Mouse (Mus musculus) cerebellum, adult 9-11 months (tissue): ENCODE measurements around the gene Clptm1l.

Source experiments
- DNase-seq: peaks from one replicate; pipeline ENCODE4 v3.0.0; 2022

Gene Clptm1l

DNA sequence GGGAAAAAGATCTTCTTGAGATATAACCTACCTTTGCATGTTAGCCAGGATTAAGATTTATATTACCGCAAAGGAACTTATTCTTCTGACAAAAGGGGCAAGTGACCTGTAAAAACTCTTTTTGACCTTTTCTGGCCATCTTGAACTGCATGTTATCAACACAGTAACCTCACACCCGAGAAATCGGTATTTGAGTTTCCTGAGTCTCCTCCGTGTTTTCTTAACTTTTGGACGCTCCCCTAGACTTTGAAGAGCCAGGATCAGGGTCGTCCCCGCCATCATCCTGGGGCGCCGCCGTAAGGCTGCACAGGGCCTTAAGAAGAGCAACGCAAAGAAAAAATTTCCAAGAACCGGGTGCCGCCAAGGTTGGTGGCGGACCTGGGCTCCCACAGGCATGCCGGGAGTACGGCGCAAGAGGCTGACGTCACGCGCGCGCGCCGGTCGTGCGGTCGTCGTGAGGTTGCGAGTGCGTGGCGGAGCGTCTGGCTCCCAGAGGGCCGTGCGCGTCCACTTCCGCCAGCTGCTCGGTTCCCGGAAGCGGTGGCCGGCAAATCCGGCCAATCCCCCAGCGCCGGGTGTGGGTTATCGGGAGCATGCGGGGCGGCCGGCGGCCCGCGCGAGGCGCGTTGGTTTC lies at the start of gene Clptm1l:
Clptm1l (plus strand) TSS at position 485 of the 634 bp plus-strand sequence.
- peak; percentile 98 for DNase-seq

DNA sequence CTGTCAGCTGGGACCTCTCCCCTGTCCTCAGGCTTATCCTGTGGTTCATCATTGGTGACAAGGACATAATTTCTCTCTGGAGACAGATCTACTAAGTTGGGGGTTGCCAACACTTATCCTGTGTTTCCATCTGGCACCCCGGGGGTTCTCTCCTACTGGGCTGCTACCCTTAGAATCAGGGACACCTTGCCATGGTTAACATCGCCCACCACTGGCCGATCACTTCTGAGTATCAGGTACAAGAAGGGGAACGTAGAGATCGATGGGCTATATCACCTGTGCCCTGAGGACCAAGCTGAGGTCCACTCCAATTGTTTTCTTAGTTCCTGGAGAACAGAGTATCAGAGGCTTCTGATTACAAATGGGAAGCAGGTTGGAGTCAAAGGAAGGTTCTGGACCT lies 39.6 kb upstream of the Clptm1l start:
- DNase-seq = no peak

DNA sequence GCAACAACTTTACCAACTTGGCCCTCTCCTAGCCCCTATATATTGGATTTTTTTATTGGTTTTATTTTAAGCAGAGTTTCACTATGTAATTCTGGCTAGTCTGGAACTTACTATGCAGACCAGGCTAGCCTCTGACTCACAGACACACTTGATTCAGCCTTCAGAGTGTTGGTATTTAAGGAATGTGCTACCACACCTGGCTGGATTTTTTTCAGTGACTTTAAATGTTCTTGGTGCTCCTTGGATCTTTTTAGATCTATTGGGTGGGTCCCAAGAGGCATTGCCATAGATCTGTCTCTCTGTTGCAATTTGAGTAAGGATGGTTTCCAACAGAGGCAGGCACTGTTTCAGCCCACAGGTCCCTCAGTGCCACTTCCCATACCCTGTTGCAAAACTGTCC lies 28.8 kb upstream of the Clptm1l start:
- no peak for DNase-seq

DNA sequence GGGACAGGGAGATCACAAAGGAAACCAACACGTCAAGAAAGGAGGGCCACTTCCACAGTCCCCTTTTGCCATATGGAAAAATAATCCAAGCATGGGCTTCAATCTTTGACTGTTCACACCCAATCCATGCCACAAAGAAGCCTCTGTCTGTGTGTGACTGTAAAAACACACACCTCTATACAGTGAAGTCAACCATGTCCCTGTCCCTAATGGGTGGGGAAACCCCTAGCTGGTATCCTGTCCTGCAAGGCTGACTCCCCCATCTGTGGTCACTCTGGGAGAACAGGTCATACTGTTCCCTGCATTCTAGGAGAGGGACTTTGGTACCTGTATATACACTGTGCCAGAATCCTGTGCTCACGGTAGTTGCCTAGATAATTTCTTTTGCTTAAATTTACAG lies 26.5 kb upstream of the Clptm1l start:
- no peak for DNase-seq

DNA sequence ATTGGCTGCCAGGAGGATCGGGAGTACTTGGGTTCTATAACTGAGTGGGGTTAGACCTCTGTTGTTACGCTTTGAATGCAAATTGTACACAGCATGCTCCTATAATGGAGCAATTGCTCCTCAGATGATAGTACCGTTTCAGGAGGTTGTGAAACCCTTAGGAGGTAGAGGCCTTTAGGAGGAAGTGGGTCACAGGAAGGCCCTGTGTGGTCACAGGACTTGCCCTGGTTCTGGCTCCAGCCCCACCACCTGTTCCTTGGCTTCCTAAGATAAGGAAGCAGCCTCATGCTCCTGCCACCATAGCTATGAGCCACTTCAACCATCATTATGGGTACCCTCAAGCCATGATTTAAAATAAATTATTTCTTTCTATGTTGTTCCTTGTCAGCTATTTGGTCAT lies 12.3 kb upstream of the Clptm1l start:
- no peak for DNase-seq

DNA sequence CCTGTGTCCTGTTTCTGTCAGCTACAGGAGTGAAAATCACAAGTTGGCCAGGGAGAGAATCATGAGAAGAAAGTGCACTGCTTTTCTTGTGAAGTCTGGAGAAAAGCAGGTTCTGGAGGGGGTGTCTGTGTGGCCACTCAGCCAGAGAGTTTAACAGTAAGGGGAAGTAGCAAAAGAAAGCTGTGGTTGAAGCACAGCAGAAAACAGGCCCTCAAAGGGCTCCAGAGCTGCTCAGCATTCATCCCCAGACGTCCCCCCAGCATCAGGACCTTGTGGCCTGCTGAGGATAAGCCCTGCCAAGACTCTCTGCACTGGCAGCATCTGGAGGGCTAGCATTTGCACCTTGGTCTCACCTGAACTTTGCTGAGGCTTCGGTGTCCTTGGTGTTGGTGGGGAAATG lies 11.3 kb upstream of the Clptm1l start:
- no peak for DNase-seq

DNA sequence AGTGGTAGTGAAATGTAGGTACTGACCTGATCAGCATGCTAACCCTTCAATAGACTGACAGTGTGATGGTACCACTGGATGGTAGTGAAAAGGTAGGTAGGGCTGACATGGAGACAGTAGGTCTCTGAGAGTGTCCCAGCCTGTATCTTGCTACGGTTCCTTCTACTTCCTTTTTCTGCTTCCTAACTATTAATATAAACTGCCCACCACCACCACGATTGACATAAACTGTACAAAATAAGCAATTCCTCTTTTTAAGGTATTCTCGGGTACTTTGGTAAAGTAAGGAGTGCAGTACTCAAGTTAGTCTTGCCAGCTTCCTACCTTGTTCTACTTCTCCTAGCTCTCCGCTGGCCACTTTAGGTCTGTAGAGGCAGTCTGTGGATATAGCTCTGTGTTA lies 7.5 kb upstream of the Clptm1l start:
- no peak for DNase-seq

DNA sequence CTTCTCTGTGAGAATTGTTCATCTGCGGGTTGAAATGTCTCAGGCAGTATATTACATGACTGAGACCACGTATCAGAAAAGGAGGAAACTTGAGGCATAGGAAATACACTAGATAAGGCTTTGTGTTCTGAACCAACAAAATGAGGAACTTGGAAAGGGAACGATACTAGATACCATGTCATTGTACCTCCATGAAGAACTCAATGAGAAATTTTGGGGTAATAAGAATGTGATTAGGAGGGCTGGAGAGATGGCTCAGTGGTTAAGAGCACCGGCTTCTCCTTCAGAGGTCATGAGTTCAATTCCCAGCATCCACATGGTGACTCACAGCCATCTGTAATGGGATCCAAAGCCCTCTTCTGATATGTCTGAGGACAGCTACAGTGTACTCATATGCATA lies 3.6 kb upstream of the Clptm1l start:
- DNase-seq = no peak

DNA sequence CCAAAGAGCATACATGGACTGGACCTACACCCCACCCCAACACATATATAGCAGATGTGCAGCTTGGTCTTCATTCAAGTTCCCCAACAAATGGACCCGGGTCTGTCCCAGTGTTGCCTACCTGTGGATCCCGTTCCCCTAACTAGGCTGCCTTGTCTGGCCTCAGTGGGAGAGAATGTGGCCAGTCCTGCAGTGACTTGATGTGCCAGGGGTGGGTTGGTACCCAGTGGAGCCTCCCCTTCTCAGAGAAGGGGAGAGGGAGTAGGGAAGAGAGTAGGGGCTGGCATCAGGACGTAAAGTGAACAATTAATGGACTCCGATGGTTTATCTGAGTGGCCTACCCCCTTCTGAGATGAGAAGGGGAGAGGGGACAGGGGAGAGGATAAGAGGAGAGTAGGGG lies 760 bp upstream of the Clptm1l start:
- peak; percentile 45 for DNase-seq

DNA sequence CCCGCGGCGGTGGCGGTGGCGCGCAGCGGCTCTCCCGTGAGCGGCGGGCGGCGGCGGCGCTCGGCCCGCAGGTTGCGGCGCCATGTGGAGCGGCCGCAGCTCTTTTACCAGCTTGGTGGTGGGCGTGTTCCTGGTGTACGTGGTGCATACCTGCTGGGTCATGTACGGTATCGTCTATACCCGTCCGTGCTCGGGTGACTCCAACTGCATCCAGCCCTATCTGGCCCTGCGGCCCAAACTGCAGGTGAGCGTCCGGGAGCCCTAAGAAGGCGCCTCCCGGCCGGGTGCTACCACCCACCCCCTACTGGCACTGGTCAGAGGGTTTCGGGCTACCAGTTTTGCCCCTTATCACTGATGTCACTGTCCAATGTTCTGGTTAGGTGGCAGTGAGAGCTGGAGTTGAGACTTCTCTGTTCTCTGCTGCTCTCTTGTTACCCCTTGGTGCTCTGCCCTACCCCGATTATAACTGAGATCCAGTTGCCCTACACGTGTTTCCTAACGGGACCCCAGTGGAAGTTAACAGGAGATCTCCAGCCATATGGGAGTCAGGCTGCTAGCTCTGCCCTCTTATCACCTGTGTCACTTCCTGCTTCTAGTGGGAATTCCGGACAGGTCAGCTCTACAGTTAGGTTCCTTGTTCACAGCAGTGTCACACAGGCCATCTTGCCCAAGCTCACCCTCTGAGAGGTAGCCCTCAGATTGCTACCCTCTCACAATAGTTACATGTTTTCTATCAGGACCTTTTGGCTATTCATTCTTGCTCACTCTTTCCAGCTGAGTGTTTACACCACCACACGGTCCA lies 551 bp downstream of the Clptm1l start:
- no peak for DNase-seq

DNA sequence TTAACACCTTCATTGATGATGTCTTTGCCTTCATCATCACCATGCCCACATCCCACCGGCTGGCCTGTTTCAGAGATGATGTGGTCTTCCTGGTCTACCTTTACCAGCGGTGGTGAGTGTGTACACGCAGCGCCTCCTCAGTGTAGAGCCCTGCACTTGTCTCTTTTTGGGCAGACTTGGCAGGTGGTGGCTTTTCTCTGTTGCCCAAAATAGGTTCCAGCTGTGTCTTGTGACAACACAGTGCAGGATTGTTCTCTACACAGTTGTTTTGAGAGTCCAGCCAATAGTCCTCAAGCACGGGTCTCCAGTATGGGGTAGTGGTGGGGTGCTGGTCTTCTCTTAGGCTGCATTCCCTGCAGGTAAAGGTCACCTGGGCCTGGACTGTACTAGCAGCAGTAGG lies 14.6 kb downstream of the Clptm1l start:
- no peak for DNase-seq

DNA sequence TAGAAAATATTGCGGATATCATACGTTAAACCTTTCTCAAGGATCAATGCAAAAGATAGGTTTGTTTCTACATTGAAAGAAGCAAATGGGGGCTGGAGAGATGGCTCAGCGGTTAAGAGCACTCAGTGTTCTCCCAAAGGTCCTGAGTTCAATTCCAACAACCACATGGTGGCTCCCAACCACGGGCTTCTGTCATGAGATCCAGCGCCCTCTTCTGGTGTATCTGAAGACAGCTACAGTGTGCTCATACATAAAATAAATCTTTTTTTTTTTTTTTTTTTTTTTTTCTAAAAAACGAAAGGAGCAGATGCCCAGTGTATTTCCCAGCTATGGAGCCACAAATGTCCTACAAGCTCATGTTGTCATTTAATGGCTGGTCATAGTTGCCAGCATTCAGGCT lies 16.8 kb downstream of the Clptm1l start:
- DNase-seq = no peak

DNA sequence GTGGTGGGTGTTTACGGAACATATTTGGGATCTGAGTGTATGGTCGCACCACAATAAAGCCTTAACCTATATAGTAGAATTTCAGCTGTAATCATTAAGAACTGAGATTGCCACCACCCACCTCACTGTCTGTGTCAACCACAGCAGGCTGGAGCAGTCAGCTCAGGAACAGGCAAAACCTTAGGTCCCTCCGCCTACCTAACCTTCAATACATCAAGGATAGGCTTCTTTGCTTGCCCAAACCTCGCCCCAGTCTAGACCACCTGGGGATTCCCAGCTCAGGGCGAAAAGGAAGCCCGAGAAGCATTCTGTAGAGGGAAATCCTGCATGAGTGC lies 22.6 kb downstream of the Clptm1l start:
- DNase-seq = no peak

DNA sequence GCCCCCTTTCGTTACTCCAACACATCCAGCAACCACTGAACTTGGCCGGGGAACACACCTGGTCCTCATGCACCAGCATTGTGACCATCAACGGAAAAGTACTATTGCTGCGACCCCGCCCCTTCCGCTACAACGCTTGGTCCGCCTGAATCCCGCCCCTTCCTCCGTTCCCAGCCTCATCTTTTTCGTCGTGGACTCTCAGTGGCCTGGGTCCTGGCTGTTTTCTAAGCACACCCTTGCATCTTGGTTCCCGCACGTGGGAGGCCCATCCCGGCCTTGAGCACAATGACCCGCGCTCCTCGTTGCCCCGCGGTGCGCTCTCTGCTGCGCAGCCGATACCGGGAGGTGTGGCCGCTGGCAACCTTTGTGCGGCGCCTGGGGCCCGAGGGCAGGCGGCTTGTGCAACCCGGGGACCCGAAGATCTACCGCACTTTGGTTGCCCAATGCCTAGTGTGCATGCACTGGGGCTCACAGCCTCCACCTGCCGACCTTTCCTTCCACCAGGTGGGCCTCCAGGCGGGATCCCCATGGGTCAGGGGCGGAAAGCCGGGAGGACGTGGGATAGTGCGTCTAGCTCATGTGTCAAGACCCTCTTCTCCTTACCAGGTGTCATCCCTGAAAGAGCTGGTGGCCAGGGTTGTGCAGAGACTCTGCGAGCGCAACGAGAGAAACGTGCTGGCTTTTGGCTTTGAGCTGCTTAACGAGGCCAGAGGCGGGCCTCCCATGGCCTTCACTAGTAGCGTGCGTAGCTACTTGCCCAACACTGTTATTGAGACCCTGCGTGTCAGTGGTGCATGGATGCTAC lies 23.1 kb downstream of the Clptm1l start, which contains the start of gene Tert:
Tert (plus strand) TSS at position 167 of the 805 bp plus-strand sequence.
- DNase-seq = peak; percentile 41

DNA sequence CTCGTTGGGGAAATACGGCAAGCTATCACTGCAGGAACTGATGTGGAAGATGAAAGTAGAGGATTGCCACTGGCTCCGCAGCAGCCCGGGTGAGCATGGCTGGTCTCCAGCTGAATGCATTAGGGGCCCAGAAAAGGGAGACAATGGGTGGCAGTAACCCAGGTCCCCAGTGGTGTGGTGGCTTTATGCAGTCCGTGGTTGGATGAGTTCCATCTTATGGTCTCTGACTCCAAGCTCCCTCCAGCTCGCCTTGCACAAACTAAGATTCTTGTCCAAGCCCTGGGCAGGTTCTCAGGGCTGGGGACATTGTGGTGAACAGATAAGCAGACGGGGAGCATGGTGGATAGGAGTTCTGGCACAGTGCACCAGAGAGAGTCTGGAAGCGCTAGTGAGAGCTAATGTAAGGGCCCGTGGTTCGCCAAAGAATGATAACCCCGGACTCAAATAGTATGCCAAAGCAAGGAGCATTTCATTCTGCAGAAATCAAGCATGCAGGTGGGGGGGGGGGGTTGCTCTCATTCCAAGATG lies 24.8 kb downstream of the Clptm1l start:
- DNase-seq = no peak

DNA sequence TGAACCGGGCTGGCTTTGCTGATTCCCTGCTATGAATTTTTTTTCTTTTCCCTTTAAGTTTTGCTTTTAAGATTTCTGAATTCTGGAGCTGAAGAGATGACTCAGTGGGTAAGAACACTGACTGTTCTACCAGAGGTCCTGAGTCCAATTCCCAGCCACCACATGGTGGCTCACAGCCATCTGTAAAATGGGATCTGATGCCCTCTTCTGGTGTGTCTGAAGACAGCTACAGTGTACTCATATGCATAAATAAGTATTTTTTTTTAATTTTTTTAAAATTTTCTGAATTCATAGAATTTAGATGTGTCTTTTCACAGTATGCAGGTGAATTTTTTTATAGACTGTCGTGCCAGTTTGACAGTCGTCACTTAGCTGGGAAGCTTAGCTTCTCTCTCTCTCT lies 28.0 kb downstream of the Clptm1l start:
- DNase-seq = no peak

DNA sequence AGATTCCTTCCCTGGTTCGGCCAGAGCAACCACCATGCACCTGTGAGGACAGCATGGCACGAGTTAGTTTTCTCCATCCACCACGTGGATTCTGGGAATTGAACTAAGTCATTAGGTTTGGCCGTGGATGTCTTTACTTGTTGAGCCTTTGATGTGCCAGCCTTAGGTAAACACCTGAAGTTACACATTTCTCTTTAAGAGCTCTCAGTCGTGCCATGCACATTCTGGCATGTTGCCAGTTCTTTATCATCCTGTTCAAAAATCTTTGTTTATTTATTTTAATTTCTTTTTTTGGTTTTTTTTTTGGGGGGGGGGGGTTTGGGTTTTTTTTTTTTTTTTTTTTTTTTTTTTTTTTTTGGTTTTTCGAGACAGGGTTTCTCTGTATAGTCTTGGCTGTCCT lies 34.0 kb downstream of the Clptm1l start:
- no peak for DNase-seq

DNA sequence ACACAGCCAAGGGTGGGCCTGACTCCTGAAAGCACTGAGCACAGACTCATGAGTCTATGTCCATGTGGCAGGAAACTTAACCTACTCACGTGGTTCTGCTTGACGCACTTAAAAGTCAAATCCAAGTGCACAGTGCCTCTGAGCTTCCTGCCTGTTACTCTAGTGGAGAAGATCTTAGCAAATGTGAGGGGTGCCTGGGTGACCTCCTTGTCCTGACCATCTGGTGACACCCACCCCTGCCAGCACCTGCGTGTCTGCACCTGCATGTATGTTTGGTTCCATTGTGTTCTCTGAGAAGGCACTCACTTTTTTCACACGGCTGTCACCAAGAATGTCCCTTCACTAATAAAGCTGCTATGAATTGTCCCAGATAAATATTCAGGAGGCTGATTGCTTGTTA lies 37.5 kb downstream of the Clptm1l start:
- no peak for DNase-seq

DNA sequence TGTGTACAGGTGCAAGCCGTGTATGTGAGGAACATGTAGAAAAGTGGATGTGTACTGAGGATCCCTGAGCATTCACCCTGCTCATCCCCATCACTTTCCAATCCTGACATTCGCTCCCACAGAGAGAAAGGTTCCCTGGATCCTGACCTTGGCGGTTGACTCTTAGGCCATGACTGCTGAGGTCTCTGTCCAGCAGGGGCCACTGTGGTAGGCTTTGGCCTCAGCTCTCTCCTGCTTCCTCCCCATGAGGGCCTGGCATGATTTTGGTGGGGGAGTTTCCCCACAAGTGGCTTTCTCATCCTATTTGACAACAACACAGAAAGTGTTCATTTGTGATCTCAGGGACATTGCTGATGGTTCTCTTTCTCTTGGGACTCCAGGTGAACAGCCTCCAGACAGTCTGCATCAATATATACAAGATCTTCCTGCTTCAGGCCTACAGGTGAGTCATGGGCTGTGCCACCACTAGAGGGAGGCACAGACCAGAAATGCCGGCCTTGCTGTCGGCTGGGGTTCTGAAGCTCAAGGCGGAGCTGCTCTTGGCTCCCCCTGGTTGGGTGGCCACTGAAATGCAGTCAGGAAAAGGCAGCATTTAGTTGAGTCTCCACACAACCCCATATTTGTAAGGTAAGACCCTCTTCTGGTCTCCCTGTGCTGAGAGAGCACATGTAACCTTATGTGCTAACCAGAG lies 42.7 kb downstream of the Clptm1l start:
- DNase-seq = no peak

DNA sequence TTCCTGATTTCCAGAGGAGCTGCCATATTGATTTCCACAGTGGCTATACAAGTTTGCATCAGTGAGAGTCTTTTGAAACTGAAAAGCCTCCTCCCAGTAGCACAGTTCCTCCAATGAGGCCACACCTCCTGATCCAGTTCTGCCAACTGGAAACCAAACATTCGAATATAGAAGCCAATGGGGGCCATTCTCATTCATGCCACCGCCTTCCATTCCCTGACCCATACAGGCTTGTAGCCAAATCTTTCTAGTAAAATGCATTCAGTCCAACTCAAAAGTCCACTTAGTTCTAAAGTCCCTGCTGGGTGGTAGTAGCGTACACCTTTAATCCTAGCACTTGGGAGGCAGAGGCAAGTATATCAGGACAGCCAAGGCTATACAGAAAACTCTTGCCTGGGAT lies 49.5 kb downstream of the Clptm1l start:
- DNase-seq = no peak

DNA sequence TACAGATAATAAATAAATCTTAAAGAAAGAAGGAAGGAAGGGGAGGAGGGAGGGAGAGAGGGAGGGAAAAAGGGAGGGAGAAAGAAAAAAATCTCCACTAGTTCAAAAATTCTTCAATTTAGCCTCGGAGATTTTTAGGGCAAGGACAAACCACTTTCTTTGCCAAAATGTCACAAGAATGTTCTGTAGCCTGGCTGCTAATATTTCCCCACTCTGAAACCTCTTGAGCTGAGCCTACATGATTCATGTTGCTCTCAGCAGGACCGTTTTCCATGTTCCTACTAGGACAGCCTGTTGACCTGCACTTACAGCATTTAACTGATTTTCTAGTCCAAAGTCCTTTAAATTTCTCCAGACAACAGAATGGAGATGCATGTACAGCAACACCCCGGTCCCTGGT lies 51.2 kb downstream of the Clptm1l start:
- no peak for DNase-seq

DNA sequence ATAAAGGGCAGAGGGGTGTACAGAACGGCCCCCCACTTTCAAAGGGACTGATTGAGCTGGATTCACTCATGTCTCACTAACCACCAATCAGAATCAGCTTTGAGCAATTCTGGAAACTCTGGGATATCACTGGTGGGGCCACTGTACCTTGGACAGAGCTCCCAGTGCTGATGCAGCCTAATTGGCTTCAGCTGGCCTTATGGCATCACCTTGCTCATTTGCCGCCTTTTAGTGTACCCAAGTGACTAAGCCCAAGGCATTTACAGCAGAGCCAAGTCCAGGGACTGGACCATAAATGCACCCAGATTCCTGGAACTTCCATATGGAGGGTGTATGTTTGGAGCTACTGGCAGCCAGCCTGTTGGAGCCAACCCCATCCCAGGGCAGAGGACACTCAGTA lies 55.1 kb downstream of the Clptm1l start:
- DNase-seq = no peak

DNA sequence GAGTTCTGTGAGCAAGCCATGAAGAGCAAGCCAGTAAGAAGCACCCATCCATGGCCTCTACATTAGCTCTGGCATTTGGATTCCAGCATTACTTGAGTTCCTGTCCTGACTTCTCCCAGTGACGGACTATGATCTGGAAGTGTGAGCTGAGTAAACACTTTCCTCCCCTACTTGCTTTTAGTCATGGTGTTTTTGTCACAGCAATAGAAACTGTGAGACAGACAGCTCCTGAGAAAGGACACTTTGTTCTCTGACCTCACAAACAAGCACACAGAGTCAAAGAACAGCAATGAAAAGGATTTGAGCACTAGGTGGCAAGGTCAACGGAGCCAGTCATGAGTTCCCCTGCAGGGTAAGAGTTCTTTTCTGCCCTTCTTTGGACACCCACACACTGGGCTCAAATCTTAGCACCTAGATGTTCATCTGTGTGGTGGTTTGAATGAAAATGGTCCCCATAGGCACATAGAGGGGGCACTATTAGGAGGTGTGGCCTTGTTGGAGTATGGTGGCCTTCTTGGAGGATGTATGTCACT lies 56.4 kb downstream of the Clptm1l start:
- no peak for DNase-seq
